Mouse (Mus musculus): ENCODE results near the gene Gm20696.

Gm20696 gene

GRCm38 (mm10) chr6:99388741-99389675, 277.6 kb downstream of the Gm20696 start:
- DNase-seq (ENCODE audit: extremely low spot score): no peak

DNA sequence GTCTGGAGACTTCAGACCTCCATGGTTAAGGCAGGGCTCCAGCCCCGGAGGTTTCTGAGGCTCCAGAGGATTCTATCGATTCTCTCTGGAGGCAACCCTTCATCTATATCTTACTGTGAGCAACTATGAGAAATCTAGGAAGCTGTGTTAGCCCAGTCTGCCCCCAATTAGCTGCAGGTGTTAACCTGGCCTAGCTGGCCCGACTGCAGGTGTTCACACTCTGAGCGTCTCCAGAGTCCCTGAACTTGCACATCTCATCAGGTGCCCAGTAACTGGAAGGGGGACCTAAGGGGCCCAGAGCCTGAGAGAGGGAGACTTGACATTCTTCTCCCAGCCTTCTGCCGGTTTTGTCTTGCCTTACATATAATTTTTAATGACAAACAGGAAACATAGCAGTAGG, 278.6 kb downstream of the Gm20696 start:
- no peak for DNase-seq (ENCODE audit: extremely low spot score)

GRCm38 (mm10) chr6:99385059-99385604, 281.5 kb downstream of the Gm20696 start:
- DNase-seq (ENCODE audit: extremely low spot score): no peak

- no peak for DNase-seq (ENCODE audit: extremely low spot score)
Measured at GRCm38 (mm10) chr6:99383846-99384472, 282.6 kb downstream of the Gm20696 start.

- DNase-seq (ENCODE audit: extremely low spot score): no peak
Measured at GRCm38 (mm10) chr6:99380146-99380545, 286.5 kb downstream of the Gm20696 start.

- DNase-seq (ENCODE audit: extremely low spot score): peak; percentile 44
Measured at GRCm38 (mm10) chr6:99378997-99379710, 287.4 kb downstream of the Gm20696 start.

DNA sequence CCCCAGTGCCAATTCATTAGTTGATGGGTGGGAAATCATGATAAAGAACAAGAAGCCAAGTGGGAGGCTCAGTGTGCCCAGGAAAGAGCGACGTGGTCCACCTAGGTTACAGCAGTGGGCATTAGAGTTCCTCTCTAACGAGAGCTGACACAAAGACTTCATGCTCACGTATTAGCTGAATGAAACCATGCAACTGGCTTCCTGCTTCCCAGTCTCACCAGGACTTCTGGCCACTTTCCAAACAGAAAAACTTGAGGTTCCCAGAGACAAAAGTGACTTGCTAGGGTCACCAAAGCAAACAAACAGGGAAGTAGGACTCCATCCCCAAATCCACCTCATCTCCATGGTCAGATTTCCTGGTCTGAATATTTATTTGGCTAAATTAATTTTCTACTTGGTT, 288.9 kb downstream of the Gm20696 start:
- no peak for DNase-seq (ENCODE audit: extremely low spot score)

GRCm38 (mm10) chr6:99377131-99377530, 289.5 kb downstream of the Gm20696 start:
- DNase-seq (ENCODE audit: extremely low spot score): no peak

DNA sequence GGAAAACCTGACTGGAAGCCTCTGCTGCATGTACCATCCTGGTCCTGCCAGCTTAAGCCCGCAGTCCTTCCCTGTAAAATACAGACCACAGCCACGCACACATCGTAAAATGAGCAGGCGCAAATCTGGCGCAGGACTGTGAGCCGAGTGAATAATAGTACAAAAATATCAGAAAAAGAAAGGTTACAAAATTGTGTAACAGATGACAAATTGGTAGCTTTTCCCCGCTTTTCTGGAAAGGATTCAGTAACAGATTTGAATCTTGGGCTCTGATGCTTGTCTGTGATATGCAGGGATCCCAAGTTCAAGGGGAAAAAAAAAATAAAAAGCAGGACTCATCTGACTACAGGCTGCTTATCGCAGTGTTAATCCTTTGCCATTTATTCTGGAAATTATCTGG, 289.9 kb downstream of the Gm20696 start:
- DNase-seq (ENCODE audit: extremely low spot score): no peak

- DNase-seq (ENCODE audit: extremely low spot score): no peak
Measured at GRCm38 (mm10) chr6:99375865-99376264, 290.7 kb downstream of the Gm20696 start.

DNA sequence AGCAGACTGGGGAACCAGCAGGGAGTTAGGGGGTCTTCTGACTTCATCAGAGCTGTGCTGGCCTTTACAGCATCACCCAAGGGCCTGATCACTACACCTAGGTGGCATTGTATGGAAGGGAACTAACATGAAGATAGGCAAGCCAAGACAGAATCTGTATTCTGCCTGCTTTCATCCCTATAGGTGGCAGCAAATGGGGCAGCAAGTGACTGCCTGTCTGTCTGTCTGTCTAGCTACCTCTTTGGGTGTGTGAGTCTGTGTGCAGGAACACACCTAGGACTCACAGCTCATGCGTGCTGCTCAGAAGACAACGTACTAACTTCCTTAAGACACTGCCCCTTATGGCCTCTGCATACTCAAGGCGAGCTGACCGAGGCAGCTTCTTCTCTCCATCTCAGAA, 291.2 kb downstream of the Gm20696 start:
- no peak for DNase-seq (ENCODE audit: extremely low spot score)

- no peak for DNase-seq (ENCODE audit: extremely low spot score)
Measured at GRCm38 (mm10) chr6:99374448-99375271, 291.9 kb downstream of the Gm20696 start.

DNA sequence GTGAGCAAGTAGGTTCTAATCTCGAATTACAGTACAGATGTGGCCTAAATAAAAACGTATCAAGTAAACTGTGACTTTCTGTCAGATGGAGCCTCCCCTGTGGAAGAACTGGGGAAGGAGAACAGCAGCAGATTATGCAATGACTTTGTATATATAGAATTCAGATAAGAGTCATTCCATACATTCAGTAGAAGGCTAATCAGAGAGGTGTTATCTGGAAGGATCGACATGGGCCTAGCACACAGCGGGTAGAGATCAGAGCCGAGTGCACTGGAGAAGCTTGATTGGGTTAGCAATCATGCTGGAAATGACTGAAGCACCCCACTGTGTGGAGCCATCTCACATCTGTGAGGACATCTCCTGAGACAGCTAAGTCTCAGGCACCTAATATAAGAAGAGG, 294.2 kb downstream of the Gm20696 start:
- DNase-seq (ENCODE audit: extremely low spot score): no peak

- DNase-seq (ENCODE audit: extremely low spot score): no peak
Measured at GRCm38 (mm10) chr6:99372016-99372415, 294.6 kb downstream of the Gm20696 start.

GRCm38 (mm10) chr6:99369931-99370330, 296.7 kb downstream of the Gm20696 start:
- DNase-seq (ENCODE audit: extremely low spot score): no peak

DNA sequence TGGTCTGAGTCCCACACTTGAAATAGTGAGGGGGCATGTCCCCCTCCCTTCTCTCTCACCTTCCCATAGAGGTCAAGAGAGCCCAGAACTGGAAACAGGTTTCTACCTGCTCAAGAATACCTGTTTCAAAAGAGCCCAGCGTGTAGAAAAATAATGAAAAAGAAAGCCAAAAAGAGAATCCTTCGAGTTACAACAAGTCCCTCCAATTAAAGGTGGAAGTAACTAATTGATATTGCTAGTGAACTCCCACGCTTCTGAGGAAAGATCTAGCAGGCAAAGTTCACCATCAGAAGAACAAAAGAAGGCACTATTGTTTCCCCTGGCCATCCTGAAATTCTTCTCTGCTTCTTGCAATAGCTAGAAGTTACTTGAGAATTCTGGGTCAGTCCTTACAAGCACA, 297.4 kb downstream of the Gm20696 start:
- no peak for DNase-seq (ENCODE audit: extremely low spot score)

GRCm38 (mm10) chr6:99368118-99368753, 298.4 kb downstream of the Gm20696 start:
- DNase-seq (ENCODE audit: extremely low spot score): no peak

DNA sequence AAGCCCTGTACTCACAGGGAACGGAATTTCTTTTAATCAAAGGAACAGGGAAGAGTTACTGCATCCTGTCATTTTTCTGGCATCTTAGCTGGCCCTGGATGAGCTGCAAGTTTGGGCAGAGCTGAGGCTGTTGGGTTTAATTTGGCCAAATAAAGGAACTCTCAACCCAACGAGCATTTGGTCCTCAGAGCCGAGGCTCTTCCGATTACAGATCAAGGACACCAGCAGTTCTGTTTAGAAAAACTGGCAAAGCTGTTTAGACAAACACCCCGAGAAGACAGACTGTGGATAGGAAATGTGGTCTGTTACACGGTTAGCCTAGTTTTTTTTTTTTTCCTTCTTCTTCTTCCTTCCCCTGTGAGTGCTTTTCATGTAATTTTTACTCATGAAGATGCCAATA, 302.1 kb downstream of the Gm20696 start:
- DNase-seq (ENCODE audit: extremely low spot score): no peak

DNA sequence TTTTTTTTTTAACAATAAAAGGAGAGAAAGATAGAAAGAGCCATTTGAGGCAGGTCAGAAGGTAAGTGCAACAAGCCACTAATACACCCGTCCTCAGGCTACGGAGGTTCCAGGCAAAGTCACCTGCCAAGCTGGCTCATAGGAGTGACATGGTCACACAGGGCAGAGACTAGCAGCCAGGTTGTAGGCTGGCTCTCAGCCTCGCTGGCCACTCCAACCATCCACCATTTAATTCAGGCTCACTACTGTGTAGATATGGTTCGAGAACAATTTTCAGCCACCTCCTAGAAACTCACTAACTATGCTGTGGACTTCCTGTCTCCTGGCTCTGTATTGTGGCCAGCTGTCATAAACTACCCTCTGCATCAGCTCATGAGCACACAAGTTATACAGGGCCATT, 306.0 kb downstream of the Gm20696 start:
- no peak for DNase-seq (ENCODE audit: extremely low spot score)

GRCm38 (mm10) chr6:99359765-99360499, 306.7 kb downstream of the Gm20696 start:
- DNase-seq (ENCODE audit: extremely low spot score): no peak

All from embryo, embryonic 9.5 days (tissue).